Mouse (Mus musculus): Measurements from ENCODE around the gene Magi1.

Gene Magi1

GRCm38 (mm10) chr6:94256982-94257830 lies 26.5 kb downstream of the Magi1 start:
- DNase-seq (ENCODE audit: low read depth, low spot score): no peak

- no peak for DNase-seq (ENCODE audit: low read depth, low spot score)
These were observed 29.8 kb downstream of the Magi1 start for GRCm38 (mm10) chr6:94253943-94254342.

- no peak for DNase-seq (ENCODE audit: low read depth, low spot score)
These were observed 32.3 kb downstream of the Magi1 start for GRCm38 (mm10) chr6:94251358-94251945.

- DNase-seq (ENCODE audit: low read depth, low spot score): no peak
These were observed 34.4 kb downstream of the Magi1 start for GRCm38 (mm10) chr6:94249286-94249790.

GRCm38 (mm10) chr6:94241251-94241650 lies 42.5 kb downstream of the Magi1 start:
- DNase-seq (ENCODE audit: low read depth, low spot score): no peak

- DNase-seq (ENCODE audit: low read depth, low spot score): no peak
These were observed 45.1 kb downstream of the Magi1 start for GRCm38 (mm10) chr6:94238643-94239042.

GRCm38 (mm10) chr6:94236899-94237298 lies 46.8 kb downstream of the Magi1 start:
- no peak for DNase-seq (ENCODE audit: low read depth, low spot score)

- no peak for DNase-seq (ENCODE audit: low read depth, low spot score)
These were observed 51.4 kb downstream of the Magi1 start for GRCm38 (mm10) chr6:94232243-94232785.

- DNase-seq (ENCODE audit: low read depth, low spot score): no peak
These were observed 51.9 kb downstream of the Magi1 start for GRCm38 (mm10) chr6:94231831-94232230.

- no peak for DNase-seq (ENCODE audit: low read depth, low spot score)
These were observed 52.4 kb downstream of the Magi1 start for GRCm38 (mm10) chr6:94231367-94231766.

- DNase-seq (ENCODE audit: low read depth, low spot score): no peak
These were observed 52.8 kb downstream of the Magi1 start for GRCm38 (mm10) chr6:94230918-94231317.

- no peak for DNase-seq (ENCODE audit: low read depth, low spot score)
These were observed 53.6 kb downstream of the Magi1 start for GRCm38 (mm10) chr6:94230129-94230528.

- no peak for DNase-seq (ENCODE audit: low read depth, low spot score)
These were observed 57.5 kb downstream of the Magi1 start for GRCm38 (mm10) chr6:94226262-94226661.

GRCm38 (mm10) chr6:94225832-94226231 lies 57.9 kb downstream of the Magi1 start:
- no peak for DNase-seq (ENCODE audit: low read depth, low spot score)

- no peak for DNase-seq (ENCODE audit: low read depth, low spot score)
These were observed 58.6 kb downstream of the Magi1 start for GRCm38 (mm10) chr6:94225091-94225490.

GRCm38 (mm10) chr6:94222253-94222652 lies 61.5 kb downstream of the Magi1 start:
- no peak for DNase-seq (ENCODE audit: low read depth, low spot score)

GRCm38 (mm10) chr6:94221750-94222149 lies 62.0 kb downstream of the Magi1 start:
- no peak for DNase-seq (ENCODE audit: low read depth, low spot score)

GRCm38 (mm10) chr6:94218076-94218475 lies 65.6 kb downstream of the Magi1 start:
- DNase-seq (ENCODE audit: low read depth, low spot score): no peak

- no peak for DNase-seq (ENCODE audit: low read depth, low spot score)
These were observed 67.9 kb downstream of the Magi1 start for GRCm38 (mm10) chr6:94215834-94216233.

GRCm38 (mm10) chr6:94214895-94215538 lies 68.7 kb downstream of the Magi1 start:
- DNase-seq (ENCODE audit: low read depth, low spot score): no peak

- DNase-seq (ENCODE audit: low read depth, low spot score): no peak
These were observed 77.8 kb downstream of the Magi1 start for GRCm38 (mm10) chr6:94205926-94206325.

GRCm38 (mm10) chr6:94203642-94204145 lies 80.0 kb downstream of the Magi1 start:
- DNase-seq (ENCODE audit: low read depth, low spot score): no peak
